Mouse (Mus musculus): ENCODE data around the gene H2afx. TPM values are rescaled to one million over a fixed set of nuclear protein-coding genes. Genes with fewer than 3 reads are reported as not detected.
A peak's percentile ranks its signal among the peaks of the same experiment; 100 is the strongest.
"Not testable (repeated sequence)": the region's sequence is repeated elsewhere in the genome, so short reads cannot be mapped to it uniquely, and the experiment has no call there.

The H2afx gene
- polyA plus RNA-seq (2015; fragmentation: Nextera tagmentation; extraction: Ambion mirVana), result 167 and 187 TPM in 2 replicates

DNA sequence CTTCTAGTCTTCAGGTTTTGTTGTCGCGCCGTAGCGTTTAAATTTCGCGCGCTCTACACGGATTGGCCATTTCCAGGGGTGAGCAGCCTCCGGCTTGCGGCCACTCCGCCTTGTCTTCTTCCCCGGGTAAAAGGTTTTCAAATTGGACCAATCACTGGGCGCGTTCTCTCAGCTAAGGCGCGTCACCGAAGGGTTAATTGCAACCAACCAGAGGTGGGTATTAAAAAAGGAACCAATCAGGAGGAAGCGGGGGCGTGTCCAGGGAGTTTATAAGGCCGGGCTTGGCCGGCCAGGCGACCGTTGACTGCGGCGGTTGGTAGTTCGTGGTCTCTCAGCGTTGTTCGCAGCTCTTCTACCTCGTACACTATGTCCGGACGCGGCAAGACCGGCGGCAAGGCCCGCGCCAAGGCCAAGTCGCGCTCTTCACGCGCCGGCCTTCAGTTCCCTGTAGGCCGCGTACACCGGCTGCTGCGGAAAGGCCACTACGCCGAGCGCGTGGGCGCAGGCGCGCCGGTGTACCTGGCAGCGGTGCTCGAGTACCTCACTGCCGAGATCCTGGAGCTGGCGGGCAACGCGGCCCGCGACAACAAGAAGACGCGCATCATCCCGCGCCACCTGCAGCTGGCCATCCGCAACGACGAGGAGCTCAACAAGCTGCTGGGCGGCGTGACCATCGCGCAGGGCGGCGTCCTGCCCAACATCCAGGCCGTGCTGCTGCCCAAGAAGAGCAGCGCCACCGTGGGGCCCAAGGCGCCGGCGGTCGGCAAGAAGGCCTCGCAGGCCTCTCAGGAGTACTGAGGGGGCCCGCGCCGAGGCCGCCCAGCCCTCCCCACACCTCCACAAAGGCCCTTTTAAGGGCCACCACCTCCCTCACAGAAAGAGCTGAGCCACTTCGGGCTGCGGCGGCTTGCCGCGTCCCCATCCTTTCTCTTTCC lies at the start of gene H2afx:
TSS of gene H2afx (plus strand) at position 299 of the 935 bp plus-strand sequence.
- Histone ChIP-seq H3K27me3 (no peaks in the 10 kb centered on the region), H3K27ac (peak within 1 kb of the TSS; percentile 98), H3K9ac (peak within 1 kb of the TSS; percentile 82), H3K36me3 (peaks cover 64% of the 10 kb centered on the region), H3K4me1 (replicated peaks) (peaks cover 24% of the 10 kb centered on the region), H3K4me3 (peak within 1 kb of the TSS; percentile 71), H3K9me3 (replicated peaks) (no peaks in the 10 kb centered on the region), H3K4me2 (peak within 1 kb of the TSS; percentile 77)
- under 1% methylated on average over 88 of the region's 91 CpGs for WGBS
- ATAC-seq (replicated peaks; ENCODE audit: insufficient number of reproducible peaks, insufficient read depth, low FRiP score, low read depth), result peak; percentile 93

DNA sequence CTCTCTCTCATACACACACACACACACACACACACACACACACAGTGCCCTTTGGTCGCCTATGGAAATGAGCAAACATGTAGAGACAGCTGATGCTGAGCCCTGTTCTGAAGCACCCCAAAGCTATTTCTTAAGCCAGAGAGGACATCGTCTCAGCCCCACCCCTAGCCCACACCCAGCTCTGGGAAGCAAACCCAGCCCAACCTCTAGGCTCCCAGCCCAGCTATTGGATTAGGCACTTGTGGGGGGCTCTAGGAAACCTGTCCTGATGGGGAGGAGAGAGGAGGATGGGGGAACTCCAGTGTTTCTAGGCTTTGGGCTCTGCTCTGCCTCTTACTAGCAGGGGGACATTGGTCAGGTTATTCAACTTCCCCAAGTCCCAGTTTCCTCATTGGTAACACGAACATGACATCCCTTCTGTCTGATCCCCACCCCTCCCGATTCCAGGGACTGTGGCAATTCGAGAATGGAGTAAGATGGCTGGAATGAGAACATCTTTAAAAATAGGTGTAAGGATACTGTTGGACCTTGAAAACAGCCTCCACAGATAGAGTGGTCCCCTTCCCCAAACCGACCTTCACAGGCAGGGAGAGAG lies 48.1 kb upstream of the H2afx start:
- Histone ChIP-seq H3K9me3 (replicated peaks) (no peaks in the 10 kb centered on the region), H3K9ac (no peak overlapping the region), H3K4me1 (replicated peaks) (peaks cover 26% of the 10 kb centered on the region), H3K4me3 (peak overlapping the region; percentile 2; the same call in 1 of the 2 replicates), H3K27me3 (peaks cover 24% of the 10 kb centered on the region), H3K36me3 (0 out of 2 replicates have a peak, but pooled peaks cover 6% of the 10 kb centered on the region), H3K4me2 (no peak overlapping the region), H3K27ac (no peak overlapping the region)
- WGBS, result 22% methylated on average over 6 of the region's 6 CpGs
- no peak for ATAC-seq (replicated peaks; ENCODE audit: insufficient number of reproducible peaks, insufficient read depth, low FRiP score, low read depth)

- Histone ChIP-seq H3K4me3 (peak overlapping the region; percentile 68), H3K27me3 (peaks cover 24% of the 10 kb centered on the region), H3K9ac (peak overlapping the region; percentile 68), H3K27ac (no peak overlapping the region), H3K9me3 (replicated peaks) (no peaks in the 10 kb centered on the region), H3K36me3 (peaks cover 11% of the 10 kb centered on the region; the same call in 1 of the 2 replicates), H3K4me1 (replicated peaks) (peaks cover 26% of the 10 kb centered on the region), H3K4me2 (peak overlapping the region; percentile 96)
- 11% methylated on average over 10 of the region's 11 CpGs for WGBS
- no peak for ATAC-seq (replicated peaks; ENCODE audit: insufficient number of reproducible peaks, insufficient read depth, low FRiP score, low read depth)
Measured at GRCm38 (mm10) chr9:44287003-44287400, 47.5 kb upstream of the H2afx start.

GRCm38 (mm10) chr9:44287401-44288075 lies 47.0 kb upstream of the H2afx start:
- Histone ChIP-seq H3K4me2 (peak overlapping the region; percentile 96), H3K27me3 (peaks cover 24% of the 10 kb centered on the region), H3K9me3 (replicated peaks) (no peaks in the 10 kb centered on the region), H3K27ac (no peak overlapping the region), H3K4me3 (peak overlapping the region; percentile 68), H3K4me1 (replicated peaks) (peaks cover 26% of the 10 kb centered on the region), H3K36me3 (peaks cover 12% of the 10 kb centered on the region; the same call in 1 of the 2 replicates), H3K9ac (peak overlapping the region; percentile 68)
- peak; percentile 36 for ATAC-seq (replicated peaks; ENCODE audit: insufficient number of reproducible peaks, insufficient read depth, low FRiP score, low read depth)
- under 1% methylated on average over 47 of the region's 47 CpGs for WGBS

DNA sequence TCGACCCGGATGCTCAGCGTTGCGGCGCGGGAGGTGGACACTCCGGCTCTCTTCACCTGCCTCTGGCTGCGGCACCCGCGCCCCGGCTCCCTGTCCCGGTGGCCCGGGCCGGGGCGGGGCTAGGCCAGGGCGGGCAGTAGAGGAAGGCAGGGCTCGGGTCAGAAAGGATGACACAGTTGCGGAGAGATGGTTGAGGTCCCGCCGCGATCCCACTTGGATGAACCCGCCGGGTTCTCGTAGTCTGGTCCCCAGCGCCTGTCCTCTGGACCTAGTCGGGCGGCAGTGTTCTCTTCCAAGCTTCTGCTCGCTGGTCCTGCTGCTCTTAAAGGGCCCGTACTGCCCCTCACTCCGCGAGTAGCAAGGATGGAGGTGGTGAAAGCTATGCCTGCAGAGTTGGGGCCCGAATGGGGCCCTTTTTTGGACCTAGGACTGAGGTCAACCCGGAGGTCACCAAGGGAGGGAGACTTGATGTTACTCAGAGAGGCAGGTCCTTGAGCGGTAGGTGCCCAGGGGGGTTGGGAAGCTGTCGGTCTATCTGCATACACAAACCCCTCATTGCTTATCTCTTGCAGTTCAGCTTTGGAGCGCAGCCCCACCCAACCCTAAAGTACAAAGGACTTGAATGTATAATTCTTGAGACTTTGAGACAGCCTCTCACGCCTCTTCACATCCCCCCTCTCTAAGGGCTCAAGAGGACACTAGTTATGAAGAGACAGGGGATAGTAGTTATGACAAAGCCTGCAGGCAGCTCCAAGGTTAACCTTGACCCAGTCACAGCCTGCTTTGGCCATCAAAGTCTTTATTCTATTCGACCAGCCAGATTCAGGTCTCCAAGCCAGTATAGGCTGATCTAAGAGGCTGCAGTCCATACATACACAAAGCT lies 46.2 kb upstream of the H2afx start, which contains the start of gene Abcg4:
TSS of gene Abcg4 (minus strand) at position 540 of the 883 bp plus-strand sequence.
- peaks cover 24% of the 10 kb centered on the region for H3K4me1 ChIP-seq (replicated peaks)
- H3K9ac ChIP-seq, result peak within 1 kb of the TSS; percentile 68
- peaks cover 24% of the 10 kb centered on the region for H3K27me3 ChIP-seq
- peak; percentile 32 for ATAC-seq (replicated peaks; ENCODE audit: insufficient number of reproducible peaks, insufficient read depth, low FRiP score, low read depth)
- H3K4me3 ChIP-seq, result peak within 1 kb of the TSS; percentile 68
- H3K9me3 ChIP-seq (replicated peaks), result no peaks in the 10 kb centered on the region
- under 1% methylated on average over 38 of the region's 38 CpGs for WGBS
- no peak within 1 kb of the TSS for H3K27ac ChIP-seq
- H3K36me3 ChIP-seq, result peaks cover 18% of the 10 kb centered on the region
- peak within 1 kb of the TSS; percentile 96 for H3K4me2 ChIP-seq

DNA sequence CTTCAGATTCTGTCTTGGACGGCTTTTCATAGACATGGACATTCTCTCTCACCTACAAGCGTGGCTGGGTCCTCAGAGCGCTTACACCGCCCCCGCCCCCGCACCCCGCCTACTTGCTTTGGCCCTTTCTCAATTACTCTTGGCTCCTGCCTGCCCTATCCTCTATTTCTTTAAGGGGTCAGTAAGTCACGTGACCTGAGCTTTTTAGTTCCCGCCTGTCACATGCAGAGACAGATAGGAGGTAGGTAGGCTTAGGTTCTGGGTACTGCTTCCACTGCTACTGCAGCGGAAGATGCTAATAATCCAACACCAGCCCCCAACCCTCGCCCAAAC lies 45.6 kb upstream of the H2afx start:
- Histone ChIP-seq H3K27me3 (peaks cover 24% of the 10 kb centered on the region), H3K9ac (no peak overlapping the region), H3K27ac (no peak overlapping the region), H3K36me3 (peaks cover 24% of the 10 kb centered on the region), H3K4me3 (peak overlapping the region; percentile 68; the same call in 1 of the 2 replicates), H3K4me2 (peak overlapping the region; percentile 96), H3K4me1 (replicated peaks) (peaks cover 24% of the 10 kb centered on the region), H3K9me3 (replicated peaks) (no peaks in the 10 kb centered on the region)
- 0 out of 2 replicates have a peak, but pooled peaks have one; percentile 16 for ATAC-seq (replicated peaks; ENCODE audit: insufficient number of reproducible peaks, insufficient read depth, low FRiP score, low read depth)
- WGBS, result 11% methylated on average over 11 of the region's 11 CpGs

DNA sequence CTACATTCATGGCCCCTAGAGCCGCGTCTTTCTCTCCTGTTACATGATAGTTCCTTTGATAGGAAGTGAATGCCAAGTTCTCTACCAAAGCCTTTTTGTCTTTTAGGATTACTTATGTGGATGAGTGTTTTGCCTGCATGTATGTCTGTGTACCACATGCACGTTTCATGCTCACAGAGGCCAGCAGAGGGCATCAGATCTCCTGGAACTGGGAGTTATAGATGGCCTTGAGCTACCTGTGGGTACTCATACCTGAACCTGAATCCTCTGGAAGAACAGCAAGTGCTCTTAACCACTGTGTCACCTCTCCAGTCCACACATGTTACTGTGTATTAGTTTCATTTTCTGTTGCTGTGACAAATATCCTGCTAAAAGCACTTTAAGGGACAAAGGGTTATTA lies 42.0 kb upstream of the H2afx start:
- no peak overlapping the region for H3K27ac ChIP-seq
- no peak for ATAC-seq (replicated peaks; ENCODE audit: insufficient number of reproducible peaks, insufficient read depth, low FRiP score, low read depth)
- H3K4me1 ChIP-seq (replicated peaks), result peaks cover 17% of the 10 kb centered on the region
- no peak overlapping the region for H3K9ac ChIP-seq
- H3K9me3 ChIP-seq (replicated peaks), result no peaks in the 10 kb centered on the region
- peaks cover 17% of the 10 kb centered on the region; the same call in 1 of the 2 replicates for H3K27me3 ChIP-seq
- peaks cover 56% of the 10 kb centered on the region for H3K36me3 ChIP-seq
- H3K4me3 ChIP-seq, result no peak overlapping the region
- no peak overlapping the region for H3K4me2 ChIP-seq
- 72% methylated on average over 3 of the region's 3 CpGs for WGBS

DNA sequence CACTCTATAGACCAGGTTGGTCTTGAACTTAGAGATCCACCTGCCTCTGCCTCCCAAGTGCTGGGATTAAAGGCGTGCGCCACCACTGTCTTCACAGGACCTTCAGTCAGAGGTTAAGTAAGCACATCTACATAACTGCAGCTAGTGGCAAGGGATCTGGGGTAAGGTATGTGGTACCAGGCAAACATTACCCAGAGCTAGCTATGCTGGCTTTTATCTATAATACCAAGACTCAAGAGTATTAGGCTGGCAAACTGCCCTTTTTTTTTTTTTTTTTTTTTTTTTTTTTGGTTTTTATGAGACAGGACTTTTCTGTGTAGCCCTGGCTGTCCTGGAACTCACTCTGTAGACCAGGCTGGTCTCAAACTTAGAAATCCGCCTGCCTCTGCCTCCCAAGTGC lies 34.5 kb upstream of the H2afx start:
- not testable (repeated sequence) for H3K27me3 ChIP-seq; ATAC-seq (replicated peaks; ENCODE audit: insufficient number of reproducible peaks, insufficient read depth, low FRiP score, low read depth); H3K9me3 ChIP-seq (replicated peaks); H3K4me2 ChIP-seq; H3K4me3 ChIP-seq; H3K27ac ChIP-seq; H3K9ac ChIP-seq
- WGBS, result 90% methylated on average over 3 of the region's 3 CpGs
- H3K36me3 ChIP-seq, result peaks cover 69% of the 10 kb centered on the region
- H3K4me1 ChIP-seq (replicated peaks), result peaks cover 11% of the 10 kb centered on the region

- Histone ChIP-seq H3K27me3 (no peaks in the 10 kb centered on the region), H3K9me3 (replicated peaks) (no peaks in the 10 kb centered on the region), H3K4me3 (peak within 1 kb of the TSS; percentile 99), H3K27ac (peak within 1 kb of the TSS; percentile 84), H3K36me3 (peaks cover 19% of the 10 kb centered on the region), H3K4me1 (replicated peaks) (peaks cover 14% of the 10 kb centered on the region), H3K4me2 (peak within 1 kb of the TSS; percentile 78), H3K9ac (peak within 1 kb of the TSS; percentile 97)
- peak; percentile 98 for ATAC-seq (replicated peaks; ENCODE audit: insufficient number of reproducible peaks, insufficient read depth, low FRiP score, low read depth)
- WGBS, result under 1% methylated on average over 54 of the region's 54 CpGs
Measured at GRCm38 (mm10) chr9:44305466-44306079, 28.9 kb upstream of the H2afx start, which contains the start of gene Hinfp. TSS of gene Hinfp (minus strand) at chr9:44305671.

DNA sequence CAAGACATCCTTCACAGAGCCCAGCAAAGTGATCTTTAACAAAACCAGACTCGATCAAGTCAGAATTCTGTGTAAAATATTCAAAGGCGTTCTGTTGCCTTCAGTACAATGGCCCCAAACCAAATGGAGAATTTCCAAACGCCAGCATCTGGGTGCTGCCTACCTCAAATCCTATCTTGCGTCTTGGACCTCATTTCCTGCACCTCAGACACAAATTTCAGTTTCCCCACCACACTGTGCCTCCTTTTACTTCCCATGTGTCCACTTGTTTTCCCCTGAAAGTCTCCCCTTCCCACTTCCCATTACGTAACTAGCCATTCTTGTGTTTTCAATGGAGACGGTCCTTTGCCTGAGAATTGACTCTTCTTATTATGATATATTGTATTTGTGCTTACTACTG lies 28.0 kb upstream of the H2afx start:
- Histone ChIP-seq H3K9me3 (replicated peaks) (no peaks in the 10 kb centered on the region), H3K4me3 (no peak overlapping the region), H3K9ac (no peak overlapping the region), H3K36me3 (peaks cover 10% of the 10 kb centered on the region), H3K4me2 (no peak overlapping the region), H3K4me1 (replicated peaks) (peaks cover 22% of the 10 kb centered on the region), H3K27me3 (no peaks in the 10 kb centered on the region), H3K27ac (no peak overlapping the region)
- no peak for ATAC-seq (replicated peaks; ENCODE audit: insufficient number of reproducible peaks, insufficient read depth, low FRiP score, low read depth)
- 90% methylated on average over 6 of the region's 6 CpGs for WGBS
